Mouse (Mus musculus): ENCODE data around the gene Slitrk5. TPM values are rescaled to one million over a fixed set of nuclear protein-coding genes. Genes with fewer than 3 reads are reported as not detected.
"Not testable (repeated sequence)": the region's sequence is repeated elsewhere in the genome, so short reads cannot be mapped to it uniquely, and the experiment has no call there.

Slitrk5 gene
- polyA plus RNA-seq, 1 experiment from 2014 or later: not detected

GRCm38 (mm10) chr14:111681773-111682172 lies 6.9 kb downstream of the Slitrk5 start:
- 3% methylated on average over 13 of the region's 13 CpGs for WGBS (ENCODE audit: insufficient replicate concordance)
- Histone ChIP-seq H3K27ac (ENCODE audit: low read length) (no peak overlapping the region), H3K4me1 (ENCODE audit: control insufficient read depth, low read depth, low read length) (no peaks in the 10 kb centered on the region), H3K9me3 (replicated peaks; ENCODE audit: control insufficient read depth, low read length) (no peaks in the 10 kb centered on the region), H3K4me2 (ENCODE audit: low read depth, low read length) (peak overlapping the region; percentile 41), H3K27me3 (ENCODE audit: control insufficient read depth, insufficient read depth, low read depth, low read length) (peaks cover 44% of the 10 kb centered on the region), H3K9ac (ENCODE audit: low read depth, low read length) (no peak overlapping the region), H3K4me3 (ENCODE audit: low read depth, low read length) (peak overlapping the region; percentile 24; the same call in 1 of the 2 replicates), H3K36me3 (ENCODE audit: control insufficient read depth, insufficient read depth) (no peaks in the 10 kb centered on the region)
- no peak for ATAC-seq (ENCODE audit: low read depth)

- 34% methylated on average over 4 of the region's 4 CpGs for WGBS (ENCODE audit: insufficient replicate concordance)
- no peak for ATAC-seq (ENCODE audit: low read depth)
- H3K4me1 ChIP-seq (ENCODE audit: control insufficient read depth, low read depth, low read length): no peaks in the 10 kb centered on the region
These were observed 8.6 kb downstream of the Slitrk5 start for GRCm38 (mm10) chr14:111683543-111683942.

GRCm38 (mm10) chr14:111690139-111690538 lies 15.2 kb downstream of the Slitrk5 start:
- not testable (repeated sequence) for ATAC-seq (ENCODE audit: low read depth); H3K4me2 ChIP-seq (ENCODE audit: low read depth, low read length); H3K9me3 ChIP-seq (replicated peaks; ENCODE audit: control insufficient read depth, low read length); H3K4me3 ChIP-seq (ENCODE audit: low read depth, low read length); H3K27me3 ChIP-seq (ENCODE audit: control insufficient read depth, insufficient read depth, low read depth, low read length); H3K9ac ChIP-seq (ENCODE audit: low read depth, low read length); H3K36me3 ChIP-seq (ENCODE audit: control insufficient read depth, insufficient read depth); H3K4me1 ChIP-seq (ENCODE audit: control insufficient read depth, low read depth, low read length); H3K27ac ChIP-seq (ENCODE audit: low read length)
- 43% methylated on average over 1 of the region's 1 CpGs for whole genome bisulfite sequencing (ENCODE audit: insufficient replicate concordance)

More at GRCm38 (mm10) chr14:111683543-111683942, 8.6 kb downstream of the Slitrk5 start:
- H3K4me2 ChIP-seq (ENCODE audit: low read depth, low read length): no peak overlapping the region
- H3K9ac ChIP-seq (ENCODE audit: low read depth, low read length): no peak overlapping the region
- H3K27ac ChIP-seq (ENCODE audit: low read length): no peak overlapping the region
- no peaks in the 10 kb centered on the region for H3K9me3 ChIP-seq (replicated peaks; ENCODE audit: control insufficient read depth, low read length)
- H3K4me3 ChIP-seq (ENCODE audit: low read depth, low read length): no peak overlapping the region
- no peaks in the 10 kb centered on the region for H3K36me3 ChIP-seq (ENCODE audit: control insufficient read depth, insufficient read depth)
- H3K27me3 ChIP-seq (ENCODE audit: control insufficient read depth, insufficient read depth, low read depth, low read length): peaks cover 33% of the 10 kb centered on the region

GRCm38 (mm10) chr14:111729833-111730232 lies 54.9 kb downstream of the Slitrk5 start:
- Histone ChIP-seq H3K9me3 (replicated peaks; ENCODE audit: control insufficient read depth, low read length) (no peaks in the 10 kb centered on the region), H3K36me3 (ENCODE audit: control insufficient read depth, insufficient read depth) (no peaks in the 10 kb centered on the region), H3K4me3 (ENCODE audit: low read depth, low read length) (no peak overlapping the region), H3K27me3 (ENCODE audit: control insufficient read depth, insufficient read depth, low read depth, low read length) (no peaks in the 10 kb centered on the region), H3K27ac (ENCODE audit: low read length) (no peak overlapping the region), H3K4me1 (ENCODE audit: control insufficient read depth, low read depth, low read length) (no peaks in the 10 kb centered on the region), H3K9ac (ENCODE audit: low read depth, low read length) (no peak overlapping the region), H3K4me2 (ENCODE audit: low read depth, low read length) (no peak overlapping the region)
- 32% methylated on average over 2 of the region's 2 CpGs for WGBS (ENCODE audit: insufficient replicate concordance)
- ATAC-seq (ENCODE audit: low read depth): no peak

Data from liver, embryonic 16.5 days (tissue).